Mouse (Mus musculus) A20 (cell line): ENCODE results near the gene Slco4c1.
A peak's percentile ranks its signal among the peaks of the same experiment; 100 is the strongest.

Experiments used
- DNase-seq: peaks from one replicate; pipeline ENCODE4 v3.0.0-alpha.2; 2011; ENCODE audit warnings: low read depth, low spot score

The Slco4c1 gene

GRCm38 (mm10) chr1:96770283-96770682, 101.7 kb downstream of the Slco4c1 start:
- DNase-seq, result no peak

GRCm38 (mm10) chr1:96768264-96768663, 103.7 kb downstream of the Slco4c1 start:
- DNase-seq, result peak; percentile 30

- no peak for DNase-seq
These were observed 105.4 kb downstream of the Slco4c1 start for GRCm38 (mm10) chr1:96766535-96766934.
